Mouse (Mus musculus): Measurements from ENCODE around the gene Prph2.

DNA sequence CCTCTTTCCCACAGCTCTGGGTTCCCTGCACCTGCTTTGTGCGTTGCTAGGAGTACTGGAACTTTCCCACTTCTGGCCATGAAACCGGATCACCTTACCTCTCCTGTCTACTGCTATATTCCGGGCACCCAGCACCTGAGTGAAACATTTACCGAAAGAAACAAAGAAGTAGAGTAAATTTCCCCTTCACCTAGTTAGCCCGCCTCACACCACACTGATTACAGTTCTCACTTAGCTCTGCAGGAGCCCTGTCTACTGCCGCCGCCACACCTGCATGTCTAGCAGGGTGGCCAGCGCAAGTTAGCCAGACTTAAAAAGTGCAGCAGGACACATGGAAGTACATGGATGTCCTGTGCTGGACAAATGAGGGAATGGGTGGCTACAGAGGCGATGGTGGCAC is 27.2 kb upstream of the Prph2 start:
- no peak for TF ChIP-seq CTCF (IDR thresholded peaks at IDR 0.05; ENCODE audit: low read depth, low read length)
- no peak for TF ChIP-seq POLR2A (IDR thresholded peaks at IDR 0.05; ENCODE audit: extremely low read depth, insufficient read depth, low read length)
